Mouse (Mus musculus) large intestine, adult 2 months (tissue): ENCODE data around the gene Aff3. TPM values are rescaled to one million over a fixed set of nuclear protein-coding genes. Genes with fewer than 3 reads are reported as not detected.

Source experiments
- DNase-seq: peaks from one replicate; pipeline ENCODE4 v3.0.0-alpha.2; 2012; ENCODE audit warnings: low read depth, low spot score
- WGBS: fragments of 180-500 bp; shearing (Covaris S2); methylation state at CpG from one replicate; pipeline ENCODE4 v1.1.7; 2018; 5-methylcytosine and 5-hydroxymethylcytosine counted together
- polyA plus RNA-seq: library from polyadenylated mRNA; depleted of rRNA; stranded (reverse); fragments of >200 nt; gene quantifications from 2 replicates; pipeline ENCODE4 v1.2.3, GENCODE M21; 2012

The Aff3 gene
- polyA plus RNA-seq, 1 experiment: 1.4 TPM

GRCm38 (mm10) chr1:38263251-38263650 is 401.5 kb downstream of the Aff3 start:
- WGBS: 71% methylated on average over 8 of the region's 8 CpGs

GRCm38 (mm10) chr1:38262362-38263154 is 402.2 kb downstream of the Aff3 start:
- WGBS: 29% methylated on average over 11 of the region's 11 CpGs
- no peak for DNase-seq

More at GRCm38 (mm10) chr1:38263251-38263650, 401.5 kb downstream of the Aff3 start:
- no peak for DNase-seq

GRCm38 (mm10) chr1:38261076-38261475 is 403.7 kb downstream of the Aff3 start:
- no peak for DNase-seq
- 83% methylated on average over 5 of the region's 5 CpGs for WGBS

- 66% methylated on average over 10 of the region's 10 CpGs for WGBS
- no peak for DNase-seq
Observed at GRCm38 (mm10) chr1:38259541-38260338, 405.0 kb downstream of the Aff3 start.

GRCm38 (mm10) chr1:38254426-38254825 is 410.3 kb downstream of the Aff3 start:
- no peak for DNase-seq
- whole genome bisulfite sequencing: 69% methylated on average over 8 of the region's 8 CpGs

GRCm38 (mm10) chr1:38252766-38253079 is 412.0 kb downstream of the Aff3 start:
- DNase-seq: no peak
- 20% methylated on average over 2 of the region's 2 CpGs for WGBS

- no peak for DNase-seq
- 24% methylated on average over 19 of the region's 19 CpGs for WGBS
Observed at GRCm38 (mm10) chr1:38252031-38252765, 412.6 kb downstream of the Aff3 start.

- WGBS: 78% methylated on average over 11 of the region's 11 CpGs
Observed at GRCm38 (mm10) chr1:38251448-38251847, 413.3 kb downstream of the Aff3 start.

GRCm38 (mm10) chr1:38250246-38250645 is 414.5 kb downstream of the Aff3 start:
- DNase-seq: no peak
- WGBS: 86% methylated on average over 3 of the region's 3 CpGs

More at GRCm38 (mm10) chr1:38251448-38251847, 413.3 kb downstream of the Aff3 start:
- no peak for DNase-seq

GRCm38 (mm10) chr1:38249561-38249960 is 415.2 kb downstream of the Aff3 start:
- no peak for DNase-seq
- 87% methylated on average over 7 of the region's 7 CpGs for WGBS

- 58% methylated on average over 9 of the region's 9 CpGs for WGBS
- no peak for DNase-seq
Observed at GRCm38 (mm10) chr1:38248027-38248426, 416.7 kb downstream of the Aff3 start.

- WGBS: 18% methylated on average over 4 of the region's 4 CpGs
- DNase-seq: no peak
Observed at GRCm38 (mm10) chr1:38242559-38242958, 422.2 kb downstream of the Aff3 start.

GRCm38 (mm10) chr1:38241801-38242200 is 423.0 kb downstream of the Aff3 start:
- WGBS: 75% methylated on average over 4 of the region's 4 CpGs
- no peak for DNase-seq

GRCm38 (mm10) chr1:38241221-38241666 is 423.5 kb downstream of the Aff3 start:
- WGBS: 84% methylated on average over 6 of the region's 6 CpGs
- DNase-seq: no peak

- WGBS: 82% methylated on average over 9 of the region's 9 CpGs
- DNase-seq: no peak
Observed at GRCm38 (mm10) chr1:38240438-38241220, 424.1 kb downstream of the Aff3 start.

GRCm38 (mm10) chr1:38239516-38239915 is 425.2 kb downstream of the Aff3 start:
- no peak for DNase-seq
- 90% methylated on average over 16 of the region's 16 CpGs for WGBS

GRCm38 (mm10) chr1:38237831-38238230 is 426.9 kb downstream of the Aff3 start:
- WGBS: 91% methylated on average over 9 of the region's 9 CpGs
- no peak for DNase-seq

GRCm38 (mm10) chr1:38237027-38237787 is 427.5 kb downstream of the Aff3 start:
- 70% methylated on average over 7 of the region's 7 CpGs for WGBS
- DNase-seq: no peak

GRCm38 (mm10) chr1:38233121-38233520 is 431.6 kb downstream of the Aff3 start:
- DNase-seq: no peak
- 87% methylated on average over 5 of the region's 5 CpGs for WGBS
